Mouse (Mus musculus) macrophage (primary cell): ENCODE results near the gene D030056L22Rik. TPM values are rescaled to one million over a fixed set of nuclear protein-coding genes. Genes with fewer than 3 reads are reported as not detected.
A peak's percentile ranks its signal among the peaks of the same experiment; 100 is the strongest.

Experiments used
- H3K27ac ChIP-seq: fragments of 350-480 bp; formaldehyde crosslinking; 2 replicates; pipeline ENCODE4 v1.9.0; 2021
- H3K36me3 ChIP-seq: fragments of 350-480 bp; formaldehyde crosslinking; 2 replicates; pipeline ENCODE4 v1.9.0; 2021; ENCODE audit errors: inconsistent target
- H3K4me3 ChIP-seq: fragments of 350-480 bp; formaldehyde crosslinking; 2 replicates; pipeline ENCODE4 v1.9.0; 2021; ENCODE audit errors: inconsistent target
- H3K79me2 ChIP-seq: fragments of 350-480 bp; formaldehyde crosslinking; 2 replicates; pipeline ENCODE4 v1.9.0; 2021; ENCODE audit errors: inconsistent target
- WGBS: methylation state at CpG from one replicate; pipeline ENCODE4 v1.1.7; 2026; ENCODE audit warnings: inconsistent platforms; ENCODE audit not compliant: missing documents; 5-methylcytosine and 5-hydroxymethylcytosine counted together
- polyA plus RNA-seq: library from polyadenylated mRNA; stranded (reverse); fragments of 250-400 nt; gene quantifications from 3 replicates; pipeline ENCODE4 v1.2.4, GENCODE M21; 2018; ENCODE audit warnings: inconsistent platforms
- total RNA-seq, 78 experiments: library from RNA; depleted of rRNA; stranded (reverse); fragments of 250-400 nt; gene quantifications; 1 replicate in 9 of 78; 2 replicates in 24 of 78; 3 replicates in 43 of 78; 4 replicates in 2 of 78; pipeline ENCODE4 v1.2.4; 2018; ENCODE audit warnings: inconsistent platforms in 56 of 78

D030056L22Rik gene
- total RNA-seq (2018; cell fraction: chromatin; rRNA removed): 1 to 10 TPM in 19 of 26 experiments, under 1 TPM in 5, not detected in 2; 0.51 to 7.8 (median 2.8) TPM
- 10 to 100 TPM in 2 of 26 experiments, 1 to 10 TPM in 24; 3.6 to 10.2 (median 7.7) TPM for total RNA-seq (2018; cell fraction: cytosol; rRNA removed)
- 10 to 100 TPM in 1 of 26 experiments, 1 to 10 TPM in 25; 1.2 to 11.2 (median 4.1) TPM for total RNA-seq (2018; cell fraction: nucleus; rRNA removed)
- 4.2 to 11.3 TPM (median 7.3 TPM) in 3 replicates for polyA plus RNA-seq

DNA sequence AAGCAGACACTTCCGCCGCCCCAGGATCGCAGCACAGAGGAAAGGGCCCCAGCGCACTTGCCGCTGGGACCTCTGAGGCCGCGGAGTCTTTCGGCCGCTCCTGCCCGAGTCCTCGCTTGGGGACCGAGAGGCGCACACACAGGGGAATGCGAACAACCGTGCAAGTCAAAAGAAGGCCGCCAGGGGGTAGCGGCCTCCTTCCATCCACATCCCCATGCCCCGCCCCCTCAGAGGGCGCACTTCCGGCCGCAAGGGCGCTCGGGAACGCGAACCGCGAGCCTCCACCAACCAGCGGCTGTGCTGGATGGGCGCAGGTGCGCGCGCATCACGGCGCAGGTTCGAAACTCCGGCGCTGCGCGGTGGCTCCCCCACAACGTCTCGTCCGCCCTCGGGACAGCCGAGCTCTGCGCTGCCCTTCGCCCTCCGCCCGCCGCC lies at the start of gene D030056L22Rik:
Gene D030056L22Rik (plus strand): TSS at position 328 of the 435 bp plus-strand sequence.
- WGBS: 0% methylated on average over 37 of the region's 49 CpGs
- H3K79me2 ChIP-seq: peaks cover 35% of the 10 kb centered on the region
- peak within 1 kb of the TSS; percentile 57 for H3K4me3 ChIP-seq
- no peaks in the 10 kb centered on the region for H3K36me3 ChIP-seq
- peak within 1 kb of the TSS; percentile 54 for H3K27ac ChIP-seq

DNA sequence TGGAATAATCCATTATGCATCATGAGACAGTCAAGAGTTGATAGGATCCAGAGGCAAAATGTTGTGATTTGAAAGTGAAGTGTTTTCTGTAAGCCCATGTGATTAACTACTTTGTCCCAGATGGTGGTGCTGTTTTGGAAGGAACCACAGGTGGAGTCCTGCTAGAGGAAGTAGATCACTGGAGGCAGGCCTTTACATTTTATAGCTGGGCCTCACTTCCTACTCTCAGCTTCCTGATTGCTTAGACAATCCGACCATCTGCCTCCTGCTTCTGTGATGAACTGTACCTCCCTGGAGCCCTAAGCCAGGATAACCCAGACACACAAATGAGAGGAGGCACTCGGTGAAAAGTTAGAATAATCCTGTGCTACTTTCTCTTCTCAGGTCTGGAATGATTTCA lies 49.1 kb upstream of the D030056L22Rik start:
- H3K4me3 ChIP-seq: no peak overlapping the region
- 47% methylated on average over 2 of the region's 2 CpGs for WGBS
- H3K27ac ChIP-seq: no peak overlapping the region

DNA sequence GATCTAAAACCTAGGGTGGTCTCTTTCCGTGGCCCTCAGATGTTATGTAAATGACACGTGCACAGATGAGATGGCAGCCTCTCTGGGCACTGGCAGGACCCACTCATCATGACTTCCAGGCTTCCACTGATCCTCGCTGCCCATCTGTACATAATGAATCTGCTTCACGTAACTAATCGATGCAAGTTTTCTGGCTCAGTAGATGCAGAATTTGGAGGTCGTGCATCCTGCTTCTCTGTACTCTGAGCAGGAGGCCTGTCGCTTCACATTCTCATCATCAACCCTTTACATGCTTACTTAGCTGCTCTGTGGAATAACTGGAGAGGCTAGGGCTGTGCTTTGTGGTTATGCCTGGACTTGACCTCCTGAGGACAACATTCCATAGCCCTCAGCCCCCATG lies 46.0 kb upstream of the D030056L22Rik start:
- Histone ChIP-seq H3K4me3 (no peak overlapping the region), H3K36me3 (no peaks in the 10 kb centered on the region), H3K27ac (no peak overlapping the region), H3K79me2 (peaks cover 7% of the 10 kb centered on the region)
- 96% methylated on average over 7 of the region's 7 CpGs for WGBS

More for the DNA sequence above, 49.1 kb upstream of the D030056L22Rik start:
- no peaks in the 10 kb centered on the region for H3K36me3 ChIP-seq
- H3K79me2 ChIP-seq: no peaks in the 10 kb centered on the region

DNA sequence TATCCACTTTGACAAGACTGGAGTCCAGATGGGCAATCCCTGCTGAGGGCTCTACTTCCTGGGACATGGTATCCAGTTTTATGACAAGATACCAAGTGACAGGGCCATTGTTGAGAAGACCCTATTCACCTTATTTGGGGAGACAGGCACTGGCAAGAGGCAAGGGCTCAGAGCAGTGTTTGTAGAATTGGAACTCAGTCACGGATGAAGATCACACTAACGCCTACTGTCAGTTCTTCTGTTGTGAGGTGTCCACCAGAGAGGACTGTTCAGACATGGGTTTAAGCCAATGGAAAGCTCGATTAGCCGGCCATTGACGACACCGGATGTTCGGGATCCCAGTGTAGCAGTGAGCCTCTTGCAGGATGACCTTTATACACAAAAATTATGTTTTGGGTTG lies 43.4 kb upstream of the D030056L22Rik start:
- 95% methylated on average over 7 of the region's 7 CpGs for WGBS

DNA sequence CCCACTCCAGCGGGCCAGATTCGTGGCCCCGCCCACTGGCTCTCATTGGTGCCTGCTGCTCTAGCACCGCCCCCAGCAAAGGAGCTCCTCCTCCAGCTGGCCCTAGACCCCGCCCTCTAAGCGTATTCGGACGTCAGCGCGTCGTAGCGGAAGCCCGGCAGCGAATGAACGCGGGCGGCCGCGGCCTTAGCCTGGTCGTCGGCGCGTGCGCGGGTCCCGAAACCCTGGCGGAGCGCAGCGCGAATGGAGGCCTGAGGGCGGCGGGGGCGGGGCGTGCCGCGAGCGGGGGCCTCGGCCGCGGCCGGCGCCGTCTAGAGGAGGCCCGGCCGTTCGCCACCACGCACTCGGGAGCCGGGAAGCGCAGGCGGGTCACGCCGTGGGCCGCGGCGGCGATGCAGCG lies 42.4 kb upstream of the D030056L22Rik start, which contains the start of gene Carnmt1:
Gene Carnmt1 (plus strand): TSS at position 157 of the 400 bp plus-strand sequence.
- Histone ChIP-seq H3K79me2 (peaks cover 43% of the 10 kb centered on the region), H3K27ac (peak within 1 kb of the TSS; percentile 44), H3K4me3 (peak within 1 kb of the TSS; percentile 81), H3K36me3 (no peaks in the 10 kb centered on the region)
- 0% methylated on average over 14 of the region's 58 CpGs for WGBS

More for the DNA sequence above, 43.4 kb upstream of the D030056L22Rik start:
- peaks cover 33% of the 10 kb centered on the region for H3K79me2 ChIP-seq
- no peak overlapping the region for H3K4me3 ChIP-seq
- no peak overlapping the region for H3K27ac ChIP-seq
- no peaks in the 10 kb centered on the region for H3K36me3 ChIP-seq

DNA sequence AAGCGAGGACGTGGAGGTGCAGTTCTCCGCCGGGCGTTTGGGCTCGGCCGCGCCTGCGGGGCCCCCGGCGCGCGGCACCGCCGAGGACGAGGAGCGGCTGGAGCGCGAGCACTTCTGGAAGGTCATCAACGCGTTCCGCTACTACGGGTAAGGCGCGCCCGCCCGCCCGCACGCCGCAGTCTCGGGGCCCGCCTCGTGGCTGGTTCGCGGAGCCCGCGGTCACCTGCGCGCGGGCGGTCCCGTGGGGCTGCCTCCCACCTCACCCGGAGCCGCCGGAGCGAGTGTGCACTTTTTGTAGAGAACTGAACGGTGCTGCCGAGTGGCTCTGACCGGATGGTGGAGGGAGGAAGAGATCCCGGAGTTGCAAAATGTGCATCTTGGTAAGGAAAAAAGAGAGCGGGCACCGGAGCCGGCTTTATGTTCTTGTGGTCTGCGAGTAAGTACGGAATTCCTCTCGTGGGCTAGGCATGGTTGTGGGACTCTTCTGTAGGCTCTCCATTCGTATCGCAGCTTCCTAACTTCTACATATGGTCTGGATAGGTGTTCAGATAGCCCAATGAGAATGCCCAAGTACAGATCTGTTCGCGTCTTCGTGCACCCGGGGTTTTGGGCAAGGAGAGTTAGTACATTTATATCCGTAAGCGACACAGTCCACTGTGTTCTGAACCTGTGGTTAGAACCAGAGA lies 41.8 kb upstream of the D030056L22Rik start:
- WGBS: under 1% methylated on average over 36 of the region's 64 CpGs
- H3K27ac ChIP-seq: peak overlapping the region; percentile 44
- H3K4me3 ChIP-seq: peak overlapping the region; percentile 81
- no peaks in the 10 kb centered on the region for H3K36me3 ChIP-seq
- peaks cover 49% of the 10 kb centered on the region for H3K79me2 ChIP-seq

DNA sequence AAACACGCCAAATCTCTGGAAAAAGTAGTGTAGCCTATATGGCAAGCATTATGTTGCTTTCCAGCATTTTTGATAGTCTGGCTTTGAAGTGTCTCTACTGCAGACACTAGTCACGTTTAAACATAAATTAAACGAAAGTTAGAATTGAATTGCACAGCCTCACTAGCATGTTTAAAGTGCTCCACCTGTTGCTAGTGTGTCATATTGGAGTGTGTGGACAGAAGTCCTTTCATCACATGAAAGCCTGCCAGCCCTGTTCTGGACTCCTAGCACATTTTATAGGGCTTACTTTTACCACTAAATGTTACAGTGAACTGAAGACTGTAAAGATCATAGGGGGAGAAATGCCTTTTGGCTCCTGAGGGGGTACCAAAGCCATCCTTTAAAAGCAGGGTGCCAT lies 40.5 kb upstream of the D030056L22Rik start:
- Histone ChIP-seq H3K36me3 (no peaks in the 10 kb centered on the region), H3K79me2 (peaks cover 62% of the 10 kb centered on the region), H3K4me3 (no peak overlapping the region), H3K27ac (no peak overlapping the region)
- WGBS: 67% methylated on average over 3 of the region's 3 CpGs

DNA sequence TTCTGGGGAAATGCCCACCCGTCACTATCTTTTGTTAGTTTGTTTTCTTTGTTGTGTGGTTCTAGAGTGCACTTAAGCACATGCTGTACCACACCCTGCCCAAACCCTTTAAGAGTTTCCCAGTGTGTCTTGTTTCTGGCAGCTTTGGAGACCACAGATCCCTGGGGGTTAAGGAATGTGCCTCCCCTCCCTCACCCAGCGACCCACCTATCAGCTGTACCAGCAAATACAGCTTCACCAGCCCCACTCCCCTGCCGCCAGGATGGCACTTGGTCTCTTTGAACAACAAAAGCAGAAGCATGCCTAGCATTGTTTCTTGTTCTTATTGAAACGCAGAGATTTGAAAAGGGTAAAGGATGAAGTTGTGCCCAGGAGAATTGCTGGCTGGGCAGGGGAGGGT lies 39.9 kb upstream of the D030056L22Rik start:
- 87% methylated on average over 4 of the region's 4 CpGs for WGBS
- Histone ChIP-seq H3K4me3 (no peak overlapping the region), H3K79me2 (peaks cover 68% of the 10 kb centered on the region), H3K27ac (no peak overlapping the region), H3K36me3 (no peaks in the 10 kb centered on the region)

DNA sequence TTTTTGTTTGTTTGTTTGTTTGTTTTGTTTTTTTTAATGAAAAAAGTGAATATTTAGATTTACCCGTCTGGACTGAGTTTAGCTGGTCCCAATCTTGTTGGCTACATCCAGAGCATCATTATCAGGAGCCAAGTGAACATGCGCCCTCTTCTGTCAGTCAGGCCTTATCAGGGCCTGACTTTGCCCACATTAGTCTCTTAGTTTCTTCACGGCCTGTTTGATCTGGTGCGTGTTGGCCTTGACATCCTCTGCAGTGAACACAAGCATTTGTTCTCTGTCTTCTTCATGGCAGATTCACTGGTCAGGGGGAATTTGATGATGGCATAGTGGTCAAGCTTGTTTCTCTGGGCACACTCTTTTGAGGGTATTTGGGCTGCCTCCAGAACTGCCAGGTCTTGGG lies 30.9 kb upstream of the D030056L22Rik start:
- Histone ChIP-seq H3K36me3 (0 out of 2 replicates have a peak, but pooled peaks cover 9% of the 10 kb centered on the region), H3K4me3 (no peak overlapping the region), H3K27ac (no peak overlapping the region), H3K79me2 (peaks cover 9% of the 10 kb centered on the region)
- 92% methylated on average over 4 of the region's 4 CpGs for WGBS

DNA sequence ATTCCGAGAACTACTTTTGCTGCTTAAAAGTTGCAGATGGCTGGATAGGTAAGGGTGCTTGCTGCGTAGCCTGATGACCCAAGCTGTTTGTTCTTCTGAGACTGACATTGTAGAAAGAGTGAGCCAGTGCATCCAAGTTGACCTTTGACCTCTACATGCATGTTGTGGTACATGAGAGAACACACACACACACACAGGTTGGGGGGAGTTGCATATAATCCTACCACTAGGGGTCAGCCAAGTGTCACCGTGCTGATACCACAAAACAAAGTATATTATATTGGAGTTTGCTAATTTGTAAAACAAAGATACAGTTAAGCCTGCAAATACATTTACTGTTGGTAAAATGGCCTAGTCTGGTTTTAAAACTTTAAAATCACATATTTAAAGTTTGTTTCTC lies 25.4 kb upstream of the D030056L22Rik start:
- Histone ChIP-seq H3K4me3 (no peak overlapping the region), H3K36me3 (no peaks in the 10 kb centered on the region), H3K79me2 (no peaks in the 10 kb centered on the region), H3K27ac (no peak overlapping the region)
- WGBS: 73% methylated on average over 3 of the region's 3 CpGs

DNA sequence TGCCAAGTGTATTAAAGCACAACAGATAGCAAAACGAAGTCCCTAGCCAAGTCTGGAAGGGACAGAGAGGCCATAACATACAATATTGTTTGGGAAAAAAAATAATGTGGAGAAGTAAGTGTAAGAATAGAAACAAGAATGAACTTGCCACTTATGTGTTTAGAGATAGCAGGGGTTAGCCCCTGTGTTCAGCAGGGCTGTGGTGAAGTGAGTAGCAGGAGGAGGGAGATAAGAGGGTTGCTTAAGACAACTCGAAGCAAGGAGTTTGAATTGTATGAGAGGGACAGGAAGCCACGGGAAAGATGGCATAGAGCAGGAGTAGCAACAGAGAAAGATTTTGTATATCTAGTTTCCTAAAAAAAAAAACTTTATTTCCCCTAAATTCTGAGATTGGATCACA lies 20.8 kb upstream of the D030056L22Rik start:
- H3K4me3 ChIP-seq: no peak overlapping the region
- no peaks in the 10 kb centered on the region for H3K79me2 ChIP-seq
- no peaks in the 10 kb centered on the region for H3K36me3 ChIP-seq
- H3K27ac ChIP-seq: no peak overlapping the region
- 57% methylated on average over 3 of the region's 3 CpGs for WGBS

DNA sequence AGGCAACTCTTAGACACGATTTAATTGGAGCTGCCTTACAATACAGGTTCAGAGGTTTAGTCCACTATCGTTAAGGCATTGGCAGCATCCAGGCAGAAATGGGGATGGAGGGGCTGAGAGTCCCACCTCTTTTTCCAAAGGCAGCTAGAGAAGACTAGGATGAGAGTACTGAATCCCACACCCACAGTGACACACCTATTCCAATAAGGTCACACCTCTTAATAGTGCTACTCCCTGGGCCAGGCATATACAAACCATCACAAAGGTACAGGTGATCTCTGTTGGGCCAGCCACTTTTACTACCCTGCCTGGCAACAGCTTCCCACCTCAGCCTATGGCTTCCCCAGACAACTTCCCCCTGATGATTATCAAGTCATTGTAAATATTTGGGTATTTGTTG lies 20.2 kb upstream of the D030056L22Rik start:
- H3K27ac ChIP-seq: no peak overlapping the region
- no peak overlapping the region for H3K4me3 ChIP-seq

DNA sequence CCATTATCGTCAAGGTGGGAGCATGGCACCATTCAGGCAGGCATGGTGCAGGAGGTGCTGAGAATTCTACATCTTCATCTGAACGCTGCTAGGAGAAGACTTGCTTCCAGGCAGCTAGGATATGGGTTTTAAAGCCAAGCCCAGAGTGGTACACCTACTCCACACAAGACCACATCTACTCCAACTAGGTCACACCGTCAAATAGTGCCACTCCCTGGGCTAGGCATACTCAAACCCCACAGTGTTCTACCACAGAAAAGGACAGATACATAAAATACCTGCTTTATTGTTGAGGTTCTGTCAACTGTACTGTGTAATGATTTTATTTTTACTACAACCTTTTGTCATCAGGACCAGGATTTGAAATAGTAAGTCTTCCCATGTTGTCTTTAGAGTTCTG lies 17.9 kb upstream of the D030056L22Rik start:
- H3K27ac ChIP-seq: no peak overlapping the region
- 93% methylated on average over 3 of the region's 3 CpGs for WGBS
- no peaks in the 10 kb centered on the region for H3K79me2 ChIP-seq
- no peak overlapping the region for H3K4me3 ChIP-seq
- no peaks in the 10 kb centered on the region for H3K36me3 ChIP-seq

More for the DNA sequence above, 20.2 kb upstream of the D030056L22Rik start:
- H3K79me2 ChIP-seq: no peaks in the 10 kb centered on the region
- WGBS: 93% methylated on average over 2 of the region's 2 CpGs
- H3K36me3 ChIP-seq: no peaks in the 10 kb centered on the region

DNA sequence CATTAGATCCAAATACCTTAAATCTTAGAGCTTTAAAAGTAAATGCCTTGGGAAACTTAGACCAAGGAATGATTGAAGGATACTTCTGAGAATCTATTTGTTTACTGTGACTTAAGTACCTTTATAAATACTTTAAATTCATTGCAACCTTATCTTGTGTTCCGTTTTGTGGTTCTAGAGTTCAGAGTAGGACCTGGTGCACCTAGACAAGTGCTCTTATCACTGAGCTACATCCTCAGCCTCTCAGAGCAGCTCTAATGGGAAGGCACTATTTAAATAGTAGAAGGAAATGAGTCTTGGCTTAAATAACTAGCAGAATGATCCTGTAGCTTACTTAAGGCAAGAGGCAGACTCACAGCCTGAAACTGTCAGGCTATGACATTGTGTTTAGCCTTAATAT lies 17.4 kb upstream of the D030056L22Rik start:
- Histone ChIP-seq H3K36me3 (no peaks in the 10 kb centered on the region), H3K27ac (no peak overlapping the region), H3K4me3 (no peak overlapping the region), H3K79me2 (no peaks in the 10 kb centered on the region)
- 100% methylated on average over 1 of the region's 1 CpGs for WGBS

DNA sequence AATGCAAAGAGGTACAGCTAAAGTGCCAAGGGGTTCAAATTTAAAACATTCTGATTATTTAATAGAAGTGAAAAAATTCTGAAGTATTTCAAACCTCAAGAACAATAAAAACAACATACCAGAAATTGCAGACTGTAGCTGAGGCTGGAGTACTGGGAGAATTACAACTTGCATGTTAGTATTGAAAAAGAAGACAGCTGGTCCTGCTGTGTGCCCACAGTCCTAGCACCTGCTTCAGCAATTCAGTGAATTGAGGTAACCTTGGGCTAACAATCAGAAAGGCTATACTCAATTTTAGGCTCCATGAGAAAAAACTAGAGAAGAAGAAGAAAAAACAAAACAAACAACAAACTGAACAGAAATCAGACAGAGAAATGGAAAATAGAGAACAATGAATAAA lies 4.9 kb upstream of the D030056L22Rik start:
- Histone ChIP-seq H3K27ac (no peak overlapping the region), H3K4me3 (no peak overlapping the region), H3K36me3 (no peaks in the 10 kb centered on the region), H3K79me2 (no peaks in the 10 kb centered on the region)
